Mouse (Mus musculus): ENCODE results near the gene Synrg. TPM values are rescaled to one million over a fixed set of nuclear protein-coding genes. Genes with fewer than 3 reads are reported as not detected.

Synrg gene
- polyA plus RNA-seq, 2 experiments, result 3.9 TPM

- ATAC-seq (ENCODE audit: insufficient read depth) (no peak), DNase-seq (ENCODE audit: low read depth in 3 of 3, low spot score in 3 of 3) (no peak)
- H3K27me3 ChIP-seq (ENCODE audit: control insufficient read depth, insufficient read depth, low read length), result no peaks in the 10 kb centered on the region
- H3K4me3 ChIP-seq (ENCODE audit: insufficient read depth in 1 of 2, low read depth in 2 of 2, low read length in 2 of 2), result no peak overlapping the region
- H3K4me1 ChIP-seq (replicated peaks; ENCODE audit: control insufficient read depth in 2 of 2, insufficient read depth in 2 of 2, low read length in 1 of 2), result no peaks in the 10 kb centered on the region
- H3K9ac ChIP-seq (replicated peaks), result no peak overlapping the region
- no peaks in the 10 kb centered on the region for H3K36me3 ChIP-seq (replicated peaks; ENCODE audit: control insufficient read depth, insufficient read depth, low read depth)
- WGBS (ENCODE audit: insufficient replicate concordance), result 56% methylated on average over 10 of the region's 10 CpGs
- no peak overlapping the region for H3K27ac ChIP-seq
- TF ChIP-seq CTCF (IDR thresholded peaks at IDR 0.05; ENCODE audit: low read depth), result no peak
- TF ChIP-seq EP300 (IDR thresholded peaks at IDR 0.05; ENCODE audit: low read depth), result no peak
- no peak overlapping the region for H3K4me2 ChIP-seq (ENCODE audit: low read depth)
- no peaks in the 10 kb centered on the region for H3K9me3 ChIP-seq (ENCODE audit: control insufficient read depth, low read length)
Observed at GRCm38 (mm10) chr11:84048411-84048810, 84.2 kb downstream of the Synrg start.

GRCm38 (mm10) chr11:84053055-84053454, 88.8 kb downstream of the Synrg start:
- Histone ChIP-seq H3K36me3 (replicated peaks; ENCODE audit: control insufficient read depth, insufficient read depth, low read depth) (no peaks in the 10 kb centered on the region), H3K4me3 (ENCODE audit: insufficient read depth in 1 of 2, low read depth in 2 of 2, low read length in 2 of 2) (no peak overlapping the region), H3K9me3 (ENCODE audit: control insufficient read depth, low read length) (no peaks in the 10 kb centered on the region), H3K4me2 (ENCODE audit: low read depth) (no peak overlapping the region), H3K27ac (no peak overlapping the region), H3K27me3 (ENCODE audit: control insufficient read depth, insufficient read depth, low read length) (no peaks in the 10 kb centered on the region), H3K4me1 (replicated peaks; ENCODE audit: control insufficient read depth in 2 of 2, insufficient read depth in 2 of 2, low read length in 1 of 2) (no peaks in the 10 kb centered on the region), H3K9ac (replicated peaks) (no peak overlapping the region)
- DNase-seq (ENCODE audit: low read depth in 3 of 3, low spot score in 3 of 3), result no peak
- no peak for TF ChIP-seq EP300 (IDR thresholded peaks at IDR 0.05; ENCODE audit: low read depth)
- TF ChIP-seq CTCF (IDR thresholded peaks at IDR 0.05; ENCODE audit: low read depth), result no peak
- whole genome bisulfite sequencing (ENCODE audit: insufficient replicate concordance), result 66% methylated on average over 7 of the region's 7 CpGs
- ATAC-seq (ENCODE audit: insufficient read depth), result no peak

- no peak for TF ChIP-seq CTCF (IDR thresholded peaks at IDR 0.05; ENCODE audit: low read depth)
- Histone ChIP-seq H3K27ac (no peak overlapping the region), H3K27me3 (ENCODE audit: control insufficient read depth, insufficient read depth, low read length) (no peaks in the 10 kb centered on the region), H3K9ac (replicated peaks) (no peak overlapping the region), H3K4me2 (ENCODE audit: low read depth) (no peak overlapping the region), H3K4me1 (replicated peaks; ENCODE audit: control insufficient read depth in 2 of 2, insufficient read depth in 2 of 2, low read length in 1 of 2) (no peaks in the 10 kb centered on the region), H3K4me3 (ENCODE audit: insufficient read depth in 1 of 2, low read depth in 2 of 2, low read length in 2 of 2) (no peak overlapping the region), H3K36me3 (replicated peaks; ENCODE audit: control insufficient read depth, insufficient read depth, low read depth) (no peaks in the 10 kb centered on the region), H3K9me3 (ENCODE audit: control insufficient read depth, low read length) (no peaks in the 10 kb centered on the region)
- WGBS (ENCODE audit: insufficient replicate concordance), result 63% methylated on average over 10 of the region's 10 CpGs
- ATAC-seq (ENCODE audit: insufficient read depth), result no peak
- no peak for DNase-seq (ENCODE audit: low read depth in 3 of 3, low spot score in 3 of 3)
Observed at GRCm38 (mm10) chr11:84053524-84054163, 89.4 kb downstream of the Synrg start.

- WGBS (ENCODE audit: insufficient replicate concordance), result 74% methylated on average over 2 of the region's 2 CpGs
- no peak for TF ChIP-seq EP300 (IDR thresholded peaks at IDR 0.05; ENCODE audit: low read depth)
- TF ChIP-seq CTCF (IDR thresholded peaks at IDR 0.05; ENCODE audit: low read depth), result no peak
- Histone ChIP-seq H3K4me1 (replicated peaks; ENCODE audit: control insufficient read depth in 2 of 2, insufficient read depth in 2 of 2, low read length in 1 of 2) (no peaks in the 10 kb centered on the region), H3K9me3 (ENCODE audit: control insufficient read depth, low read length) (no peaks in the 10 kb centered on the region), H3K4me3 (ENCODE audit: insufficient read depth in 1 of 2, low read depth in 2 of 2, low read length in 2 of 2) (no peak overlapping the region), H3K4me2 (ENCODE audit: low read depth) (no peak overlapping the region), H3K27ac (no peak overlapping the region), H3K9ac (replicated peaks) (no peak overlapping the region), H3K27me3 (ENCODE audit: control insufficient read depth, insufficient read depth, low read length) (no peaks in the 10 kb centered on the region), H3K36me3 (replicated peaks; ENCODE audit: control insufficient read depth, insufficient read depth, low read depth) (no peaks in the 10 kb centered on the region)
- DNase-seq (ENCODE audit: low read depth in 3 of 3, low spot score in 3 of 3), result no peak
- ATAC-seq (ENCODE audit: insufficient read depth), result no peak
Observed at GRCm38 (mm10) chr11:84057418-84057817, 93.2 kb downstream of the Synrg start.

- Histone ChIP-seq H3K9ac (replicated peaks) (no peak overlapping the region), H3K36me3 (replicated peaks; ENCODE audit: control insufficient read depth, insufficient read depth, low read depth) (no peaks in the 10 kb centered on the region), H3K9me3 (ENCODE audit: control insufficient read depth, low read length) (no peaks in the 10 kb centered on the region), H3K4me1 (replicated peaks; ENCODE audit: control insufficient read depth in 2 of 2, insufficient read depth in 2 of 2, low read length in 1 of 2) (no peaks in the 10 kb centered on the region), H3K4me2 (ENCODE audit: low read depth) (no peak overlapping the region), H3K27ac (no peak overlapping the region), H3K4me3 (ENCODE audit: insufficient read depth in 1 of 2, low read depth in 2 of 2, low read length in 2 of 2) (no peak overlapping the region), H3K27me3 (ENCODE audit: control insufficient read depth, insufficient read depth, low read length) (no peaks in the 10 kb centered on the region; the same call in 1 of the 2 replicates)
- ATAC-seq (ENCODE audit: insufficient read depth), result no peak
- TF ChIP-seq CTCF (IDR thresholded peaks at IDR 0.05; ENCODE audit: low read depth), result no peak
- no peak for TF ChIP-seq EP300 (IDR thresholded peaks at IDR 0.05; ENCODE audit: low read depth)
- 62% methylated on average over 2 of the region's 2 CpGs for WGBS (ENCODE audit: insufficient replicate concordance)
- DNase-seq (ENCODE audit: low read depth in 3 of 3, low spot score in 3 of 3), result no peak
Observed at GRCm38 (mm10) chr11:84059784-84060183, 95.6 kb downstream of the Synrg start.

Data from liver, embryonic 14.5 days (tissue).